Mouse (Mus musculus): ENCODE measurements around the gene Dnah7b.

GRCm38 (mm10) chr1:46066015-46066414 is at the start of gene Dnah7b:
- TF ChIP-seq USF1 (IDR thresholded peaks at IDR 0.05; ENCODE audit: low read depth, low read length): no peak
- TF ChIP-seq E2F4 (IDR thresholded peaks at IDR 0.05; ENCODE audit: borderline replicate concordance, low read depth, low read length): no peak
- TF ChIP-seq MAFK (IDR thresholded peaks at IDR 0.05; ENCODE audit: borderline replicate concordance, low read depth, low read length): no peak
- no peak for TF ChIP-seq CTCF (IDR thresholded peaks at IDR 0.05 in 2 of 3, conservative IDR thresholded peaks at IDR 0.05 in 1 of 3; ENCODE audit: control insufficient read depth in 1 of 3, insufficient read depth in 1 of 3, low read depth in 2 of 3, low read length in 3 of 3, poor library complexity in 1 of 3, severe bottlenecking in 1 of 3)
- no peak for TF ChIP-seq TCF12 (IDR thresholded peaks at IDR 0.05; ENCODE audit: low read depth, low read length)
- no peak for TF ChIP-seq POLR2A (IDR thresholded peaks at IDR 0.05; ENCODE audit: control insufficient read depth in 1 of 2, insufficient read depth in 1 of 2, low read depth in 1 of 2, low read length in 2 of 2, poor library complexity in 1 of 2)
- no peak for TF ChIP-seq MAX (IDR thresholded peaks at IDR 0.05; ENCODE audit: low read length)
- no peak for TF ChIP-seq TAL1 (IDR thresholded peaks at IDR 0.05; ENCODE audit: low read length)
- no peak for TF ChIP-seq EP300 (IDR thresholded peaks at IDR 0.05; ENCODE audit: low read depth in 1 of 2, low read length in 2 of 2)
